Mouse (Mus musculus) limb, embryonic 11.5 days (tissue): ENCODE data around the gene Faap100. TPM values are rescaled to one million over a fixed set of nuclear protein-coding genes. Genes with fewer than 3 reads are reported as not detected.
"Not testable (repeated sequence)": the region's sequence is repeated elsewhere in the genome, so short reads cannot be mapped to it uniquely, and the experiment has no call there.

ENCODE experiments used
- ATAC-seq: fragments of 200-750 bp; cut with Nextera tagmentation; 2 replicates; pipeline ENCODE4 v1.8.0; 2017; ENCODE audit warnings: low read depth; ENCODE audit not compliant: insufficient number of reproducible peaks, low FRiP score, low TSS enrichment
- DNase-seq: peaks from one replicate; pipeline ENCODE4 v3.0.0-alpha.2; 2015; ENCODE audit warnings: low spot score
- H3K27ac ChIP-seq: fragments of 300-500 bp; sonication (generic); replicated peaks from 2 replicates; pipeline ENCODE4 v1.5.1; 2014; ENCODE audit warnings: low read depth, mild to moderate bottlenecking, low read length
- H3K27me3 ChIP-seq: fragments of 300-500 bp; sonication (generic); 2 replicates; pipeline ENCODE4 v1.6.1; 2014; ENCODE audit warnings: mild to moderate bottlenecking, low read length, mixed read lengths; ENCODE audit not compliant: control insufficient read depth, insufficient read depth
- H3K36me3 ChIP-seq: fragments of 300-500 bp; sonication (generic); 2 replicates; pipeline ENCODE4 v1.6.1; 2014; ENCODE audit warnings: mild to moderate bottlenecking, low read length, moderate library complexity, mixed read lengths; ENCODE audit not compliant: control insufficient read depth, insufficient read depth
- H3K4me1 ChIP-seq: fragments of 300-500 bp; sonication (generic); 2 replicates; pipeline ENCODE4 v1.6.1; 2014; ENCODE audit warnings: low read length, mixed read lengths; ENCODE audit not compliant: control insufficient read depth, insufficient read depth
- H3K4me2 ChIP-seq: fragments of 300-500 bp; sonication (generic); 2 replicates; pipeline ENCODE4 v1.6.1; 2014; ENCODE audit warnings: low read depth, mild to moderate bottlenecking, moderate library complexity; ENCODE audit not compliant: severe bottlenecking
- H3K4me3 ChIP-seq: fragments of 300-500 bp; sonication (generic); 2 replicates; pipeline ENCODE4 v1.5.1; 2014; ENCODE audit warnings: low read depth, low read length
- H3K9ac ChIP-seq: fragments of 300-500 bp; sonication (generic); 2 replicates; pipeline ENCODE4 v1.6.1; 2014; ENCODE audit warnings: mild to moderate bottlenecking, low read length
- H3K9me3 ChIP-seq: fragments of 300-500 bp; sonication (generic); 2 replicates; pipeline ENCODE4 v1.6.1; 2016; ENCODE audit warnings: low read length; ENCODE audit not compliant: control insufficient read depth
- WGBS: fragments of 180-500 bp; shearing (Covaris S2); extraction: QIAGEN DNeasy Blood & Tissue Kit; methylation state at CpG from one replicate; pipeline ENCODE4 v1.1.7; 2014; 5-methylcytosine and 5-hydroxymethylcytosine counted together
- polyA plus RNA-seq: library from polyadenylated mRNA; unstranded; fragments of >200 nt; fragmentation: Nextera tagmentation; extraction: Ambion mirVana; gene quantifications from 2 replicates; pipeline ENCODE4 v1.2.1, GENCODE M21; 2014

Gene Faap100
- polyA plus RNA-seq, 1 experiment from 2014 or later = 30.4 TPM

DNA sequence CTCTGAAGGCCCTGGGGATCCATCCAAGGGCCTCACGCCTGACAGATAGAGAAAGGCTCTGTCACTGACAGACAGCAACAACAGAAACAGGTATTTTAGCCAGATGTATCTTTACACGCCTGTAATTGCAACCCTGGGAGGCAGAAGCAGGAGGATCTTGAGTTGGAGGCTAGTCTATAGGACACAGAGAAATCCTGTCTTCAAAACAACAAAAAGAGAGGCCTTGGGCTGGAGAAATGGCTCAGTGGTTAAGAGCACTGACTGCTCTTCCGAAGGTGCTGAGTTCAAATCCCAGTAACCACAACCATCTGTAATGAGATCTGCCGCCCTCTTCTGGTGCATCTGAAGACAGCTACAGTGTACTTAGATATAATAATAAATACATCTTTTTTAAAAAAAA is 21.7 kb downstream of the Faap100 start:
- no peaks in the 10 kb centered on the region for H3K9me3 ChIP-seq
- no peak overlapping the region for H3K9ac ChIP-seq
- H3K27me3 ChIP-seq = no peaks in the 10 kb centered on the region
- ATAC-seq (no peak), DNase-seq (no peak)
- H3K4me2 ChIP-seq = no peak overlapping the region
- no peaks in the 10 kb centered on the region for H3K36me3 ChIP-seq
- peaks cover 40% of the 10 kb centered on the region for H3K4me1 ChIP-seq
- 88% methylated on average over 4 of the region's 4 CpGs for WGBS
- no peak overlapping the region for H3K4me3 ChIP-seq
- no peak overlapping the region for H3K27ac ChIP-seq

DNA sequence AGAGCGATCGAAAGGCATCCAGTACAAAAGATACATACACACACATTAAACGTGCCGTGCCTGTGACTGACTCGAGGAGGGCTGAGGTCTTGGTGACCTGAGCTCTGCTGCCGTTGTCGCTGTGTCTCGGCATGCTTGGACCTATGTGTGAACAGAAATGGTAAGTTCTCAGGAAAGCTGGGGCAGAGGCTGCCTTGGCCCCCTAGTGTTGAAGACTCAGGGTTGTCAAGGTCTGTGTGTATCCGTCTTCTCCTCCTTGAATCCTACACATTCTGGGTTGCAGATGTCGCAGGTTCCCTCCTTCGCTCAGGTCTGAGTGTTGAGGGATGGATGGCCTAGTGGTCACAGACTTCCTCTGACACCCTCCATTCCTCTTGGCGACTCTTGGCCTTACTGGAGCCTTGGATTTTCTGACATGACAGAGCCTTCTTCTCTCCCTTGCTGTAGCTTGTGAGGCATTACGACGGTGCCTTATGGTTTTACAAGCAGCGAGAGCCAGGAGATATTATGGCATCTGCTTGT is 22.2 kb downstream of the Faap100 start:
- H3K4me1 ChIP-seq = peaks cover 35% of the 10 kb centered on the region

DNA sequence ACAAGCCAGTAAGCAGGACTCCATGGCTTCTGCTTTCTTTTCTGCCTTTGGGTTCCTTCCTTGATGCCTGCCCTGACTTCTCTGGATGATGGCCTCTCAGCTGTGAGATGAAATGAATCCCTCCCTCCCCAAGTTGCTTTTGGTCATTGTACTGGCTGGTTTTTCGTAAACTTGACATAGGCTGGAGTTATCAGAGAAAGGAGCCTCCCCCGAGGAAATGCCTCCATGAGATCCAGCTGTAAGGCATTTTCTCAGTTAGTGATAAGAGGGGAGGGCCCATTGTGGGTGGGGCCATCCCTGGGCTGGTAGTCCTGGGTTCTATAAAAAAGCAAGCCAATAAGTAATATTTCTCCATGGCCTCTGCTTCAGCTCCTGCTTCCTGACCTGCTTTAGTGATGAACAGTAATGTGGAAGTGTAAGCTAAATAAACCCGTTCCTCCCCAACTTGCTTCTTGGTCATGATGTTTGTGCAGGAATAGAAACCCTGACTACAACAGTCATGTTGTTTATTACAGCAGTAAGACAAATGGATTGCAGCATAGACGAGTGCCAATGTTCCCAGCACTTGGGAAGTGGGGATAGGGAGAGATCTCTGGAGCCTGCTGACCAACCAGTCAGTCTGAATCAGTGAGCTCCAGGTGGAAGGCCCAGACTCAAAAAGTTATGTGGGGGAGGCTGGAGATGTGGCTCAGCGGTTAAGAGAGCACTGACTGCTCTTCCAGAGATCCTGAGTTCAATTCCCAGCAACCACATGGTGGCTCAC is 23.1 kb downstream of the Faap100 start:
- no peaks in the 10 kb centered on the region for H3K36me3 ChIP-seq
- DNase-seq (no peak), ATAC-seq (no peak)
- no peaks in the 10 kb centered on the region for H3K9me3 ChIP-seq
- H3K27me3 ChIP-seq = no peaks in the 10 kb centered on the region
- no peak overlapping the region for H3K9ac ChIP-seq
- no peak overlapping the region for H3K4me3 ChIP-seq
- 67% methylated on average over 5 of the region's 5 CpGs for WGBS
- no peak overlapping the region for H3K4me2 ChIP-seq
- peaks cover 38% of the 10 kb centered on the region for H3K4me1 ChIP-seq
- no peak overlapping the region for H3K27ac ChIP-seq

More for the DNA sequence above, 22.2 kb downstream of the Faap100 start:
- Histone ChIP-seq H3K4me2 (no peak overlapping the region), H3K9ac (no peak overlapping the region), H3K27ac (no peak overlapping the region), H3K36me3 (no peaks in the 10 kb centered on the region), H3K9me3 (no peaks in the 10 kb centered on the region), H3K27me3 (no peaks in the 10 kb centered on the region), H3K4me3 (no peak overlapping the region)
- DNase-seq = no peak
- no peak for ATAC-seq
- WGBS = 82% methylated on average over 15 of the region's 15 CpGs

DNA sequence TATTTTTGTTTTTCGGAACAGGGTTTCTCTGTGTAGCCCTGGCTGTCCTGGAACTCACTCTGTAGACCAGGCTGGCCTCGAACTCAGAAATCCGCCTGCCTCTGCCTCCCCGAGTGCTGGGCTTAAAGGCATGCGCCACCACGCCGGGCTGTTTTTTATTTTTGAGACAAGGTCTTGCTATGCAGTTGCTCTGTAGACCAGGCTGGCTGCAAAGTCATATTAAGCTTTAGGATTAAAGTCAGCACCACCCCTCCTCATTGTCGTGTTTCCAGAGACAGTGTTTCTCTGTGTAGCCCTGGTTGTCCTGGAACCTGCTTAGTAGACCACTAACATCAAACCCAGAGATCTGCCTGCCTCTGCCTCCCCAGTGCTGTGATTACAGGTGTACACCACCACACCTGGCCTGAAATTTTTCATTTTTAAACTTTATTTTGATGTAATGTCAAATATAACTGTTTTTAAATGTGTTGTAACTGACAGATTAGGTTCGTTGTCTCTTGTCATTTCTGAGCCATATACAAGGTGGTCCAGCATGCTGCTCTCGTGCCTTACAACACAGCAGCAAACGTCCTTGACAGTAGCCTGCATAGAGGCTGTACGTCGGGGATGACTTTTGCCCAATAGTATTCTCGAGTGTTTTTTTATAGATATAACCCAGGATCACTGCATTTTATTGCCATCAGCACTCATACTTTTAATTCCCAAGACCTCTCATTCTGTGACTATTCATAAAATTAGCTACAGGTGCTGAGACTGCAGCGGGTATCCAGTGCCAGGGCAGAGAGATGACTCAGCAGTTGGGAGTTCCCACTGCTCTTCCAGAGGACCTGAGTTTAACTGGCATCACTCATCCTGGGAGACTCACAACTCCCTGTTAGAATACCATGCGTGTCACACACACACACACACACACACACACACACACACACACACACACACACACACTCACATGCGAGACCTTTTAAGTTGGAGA is 24.0 kb downstream of the Faap100 start:
- WGBS = 91% methylated on average over 17 of the region's 17 CpGs
- DNase-seq = no peak
- H3K4me1 ChIP-seq = peaks cover 35% of the 10 kb centered on the region
- no peaks in the 10 kb centered on the region for H3K9me3 ChIP-seq
- H3K27ac ChIP-seq = no peak overlapping the region
- no peak for ATAC-seq
- H3K27me3 ChIP-seq = no peaks in the 10 kb centered on the region
- H3K4me2 ChIP-seq = no peak overlapping the region
- H3K4me3 ChIP-seq = no peak overlapping the region
- H3K9ac ChIP-seq = no peak overlapping the region
- no peaks in the 10 kb centered on the region for H3K36me3 ChIP-seq

DNA sequence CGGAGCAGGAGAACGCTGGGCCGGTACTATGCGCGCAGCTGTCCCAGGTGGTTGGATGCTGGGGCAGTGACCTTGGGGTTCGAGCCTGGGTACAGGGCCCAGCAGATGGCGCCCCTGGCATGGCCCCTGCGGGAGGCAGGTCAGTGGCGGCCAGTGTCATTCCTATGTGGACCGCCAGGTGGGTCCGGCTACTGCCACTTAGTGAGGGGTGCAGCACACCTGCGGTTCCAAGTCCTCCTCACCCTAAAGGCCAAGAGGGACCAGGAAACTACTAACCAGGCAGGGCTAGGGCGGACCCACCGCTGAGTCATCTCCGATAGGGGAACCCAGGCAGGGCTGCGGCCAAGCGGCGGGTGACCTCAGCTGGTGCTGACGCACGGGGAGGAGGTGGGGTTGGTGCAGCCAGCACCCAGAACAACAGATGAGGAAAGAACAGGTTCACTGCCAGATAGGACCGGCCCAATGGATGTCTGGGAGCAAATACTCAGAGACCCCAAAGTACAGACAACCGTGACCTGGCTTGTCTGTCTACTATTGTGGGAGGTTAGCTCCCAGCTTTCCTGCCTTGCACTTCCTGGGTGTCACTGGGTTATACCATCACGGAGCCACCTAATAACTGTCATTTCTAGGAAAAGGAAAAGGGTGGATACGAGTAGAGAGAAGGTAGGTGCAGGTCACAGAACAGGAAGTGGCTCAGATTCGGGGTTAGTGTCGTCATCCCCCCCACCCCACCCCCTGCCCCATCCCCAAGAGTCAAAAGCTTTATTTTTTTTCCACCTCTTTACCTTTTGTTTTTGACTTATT is 24.9 kb downstream of the Faap100 start:
- ATAC-seq (no peak), DNase-seq (peak; percentile 81)
- Histone ChIP-seq H3K9me3 (no peaks in the 10 kb centered on the region), H3K4me3 (no peak overlapping the region), H3K9ac (no peak overlapping the region), H3K4me2 (peak overlapping the region; percentile 17; the same call in 1 of the 2 replicates), H3K4me1 (peaks cover 38% of the 10 kb centered on the region), H3K36me3 (no peaks in the 10 kb centered on the region), H3K27ac (peak overlapping the region; percentile 70; the same call in 1 of the 2 replicates), H3K27me3 (no peaks in the 10 kb centered on the region)
- WGBS = 24% methylated on average over 26 of the region's 26 CpGs

DNA sequence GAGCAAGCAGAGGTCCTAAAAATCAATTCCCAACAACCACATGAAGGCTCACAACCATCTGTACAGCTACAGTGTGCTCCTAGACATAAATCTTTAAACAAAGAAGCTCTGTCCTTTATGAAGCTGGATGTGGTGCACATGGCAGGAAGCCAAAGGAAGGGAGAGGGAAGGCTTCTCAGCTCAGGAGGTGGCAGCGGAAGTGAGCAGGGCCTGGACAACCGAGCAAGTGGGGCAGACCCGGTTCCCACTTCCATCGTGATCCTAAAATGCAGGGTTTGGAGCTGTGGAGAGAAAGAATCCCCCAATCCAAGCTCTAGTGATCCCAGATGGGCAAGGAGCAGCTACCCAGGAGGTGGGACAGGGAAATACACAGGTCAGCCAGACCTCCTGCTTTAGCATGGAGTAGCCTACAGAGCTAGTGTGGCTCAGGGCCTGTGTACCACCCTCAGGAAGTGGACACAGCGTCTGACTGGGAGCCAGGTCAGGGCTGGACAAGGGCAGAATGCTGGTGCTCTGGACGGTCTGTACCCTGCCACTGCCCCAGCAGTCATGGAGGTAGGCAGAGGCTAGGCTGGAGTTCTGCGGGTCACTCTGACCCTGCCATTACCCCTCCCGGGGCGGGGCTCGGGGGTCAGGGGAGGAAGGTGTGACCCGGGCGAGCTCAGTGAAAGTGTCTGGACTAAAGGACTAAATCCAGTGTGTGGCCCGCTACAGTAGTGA is 25.8 kb downstream of the Faap100 start:
- Histone ChIP-seq H3K27me3 (no peaks in the 10 kb centered on the region), H3K36me3 (no peaks in the 10 kb centered on the region), H3K4me1 (peaks cover 30% of the 10 kb centered on the region), H3K27ac (peak overlapping the region; percentile 70; the same call in 1 of the 2 replicates), H3K9me3 (no peaks in the 10 kb centered on the region), H3K4me3 (no peak overlapping the region), H3K4me2 (no peak overlapping the region), H3K9ac (peak overlapping the region; percentile 18; the same call in 1 of the 2 replicates)
- DNase-seq (no peak), ATAC-seq (no peak)
- 65% methylated on average over 13 of the region's 13 CpGs for WGBS

DNA sequence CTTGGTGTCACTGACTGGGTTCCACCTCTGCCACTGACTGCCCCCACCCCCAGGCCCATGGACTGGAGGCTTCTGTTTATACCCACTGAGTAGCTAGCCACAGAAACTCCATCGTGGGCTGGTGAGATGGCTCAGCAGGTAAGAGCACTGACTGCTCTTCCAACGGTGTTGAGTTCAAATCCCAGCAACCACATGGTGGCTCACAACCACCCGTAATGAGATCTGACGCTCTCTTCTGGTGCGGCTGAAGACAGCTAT is 26.5 kb downstream of the Faap100 start:
- not testable (repeated sequence) for DNase-seq, H3K27ac ChIP-seq, H3K9ac ChIP-seq, H3K4me3 ChIP-seq, H3K27me3 ChIP-seq, H3K36me3 ChIP-seq, ATAC-seq, H3K4me2 ChIP-seq, H3K9me3 ChIP-seq
- peaks cover 25% of the 10 kb centered on the region for H3K4me1 ChIP-seq
- WGBS = 91% methylated on average over 5 of the region's 5 CpGs
